Mouse (Mus musculus) stomach, embryonic 16.5 days (tissue): ENCODE measurements at regions not wholly inside any gene's neighbourhood (a gene's known extent, or its start where the extent isn't known, plus 50 kb on each side); places are given as distances from the start of the nearest gene placed in this dataset.

Experiments used
- ATAC-seq: fragments of 200-750 bp; cut with Nextera tagmentation; 2 replicates; pipeline ENCODE4 v1.8.0; 2017; ENCODE audit warnings: moderate number of reproducible peaks, moderate TSS enrichment; ENCODE audit not compliant: insufficient read depth, low FRiP score
- H3K27ac ChIP-seq: fragments of 300-500 bp; sonication (generic); 2 replicates; pipeline ENCODE4 v1.5.1; 2014; ENCODE audit warnings: low read length
- H3K27me3 ChIP-seq: fragments of 300-500 bp; sonication (generic); 2 replicates; pipeline ENCODE4 v1.6.1; 2014; ENCODE audit warnings: low read length, control low read depth, mixed read lengths; ENCODE audit not compliant: control insufficient read depth, insufficient read depth
- H3K36me3 ChIP-seq: fragments of 300-500 bp; sonication (generic); 2 replicates; pipeline ENCODE4 v1.6.1; 2014; ENCODE audit warnings: low read length; ENCODE audit not compliant: control insufficient read depth, insufficient read depth
- H3K4me1 ChIP-seq: fragments of 300-500 bp; sonication (generic); 2 replicates; pipeline ENCODE4 v1.6.1; 2014; ENCODE audit warnings: low read length, control low read depth, mixed read lengths; ENCODE audit not compliant: control insufficient read depth, insufficient read depth
- H3K4me2 ChIP-seq: fragments of 300-500 bp; sonication (generic); 2 replicates; pipeline ENCODE4 v1.6.1; 2014; ENCODE audit warnings: low read depth, low read length, mixed read lengths
- H3K4me3 ChIP-seq: fragments of 300-500 bp; sonication (generic); replicated peaks from 2 replicates; pipeline ENCODE4 v1.5.1; 2014; ENCODE audit warnings: mild to moderate bottlenecking, low read length
- H3K9ac ChIP-seq: fragments of 300-500 bp; sonication (generic); 2 replicates; pipeline ENCODE4 v1.6.1; 2014; ENCODE audit warnings: low read length
- H3K9me3 ChIP-seq: fragments of 300-500 bp; sonication (generic); replicated peaks from 2 replicates; pipeline ENCODE4 v1.6.1; 2016; ENCODE audit warnings: low read length, control low read depth; ENCODE audit not compliant: control insufficient read depth
- WGBS: fragments of 180-500 bp; shearing (Covaris S2); extraction: QIAGEN DNeasy Blood & Tissue Kit; methylation state at CpG from one replicate; pipeline ENCODE4 v1.1.7; 2014; 5-methylcytosine and 5-hydroxymethylcytosine counted together

DNA sequence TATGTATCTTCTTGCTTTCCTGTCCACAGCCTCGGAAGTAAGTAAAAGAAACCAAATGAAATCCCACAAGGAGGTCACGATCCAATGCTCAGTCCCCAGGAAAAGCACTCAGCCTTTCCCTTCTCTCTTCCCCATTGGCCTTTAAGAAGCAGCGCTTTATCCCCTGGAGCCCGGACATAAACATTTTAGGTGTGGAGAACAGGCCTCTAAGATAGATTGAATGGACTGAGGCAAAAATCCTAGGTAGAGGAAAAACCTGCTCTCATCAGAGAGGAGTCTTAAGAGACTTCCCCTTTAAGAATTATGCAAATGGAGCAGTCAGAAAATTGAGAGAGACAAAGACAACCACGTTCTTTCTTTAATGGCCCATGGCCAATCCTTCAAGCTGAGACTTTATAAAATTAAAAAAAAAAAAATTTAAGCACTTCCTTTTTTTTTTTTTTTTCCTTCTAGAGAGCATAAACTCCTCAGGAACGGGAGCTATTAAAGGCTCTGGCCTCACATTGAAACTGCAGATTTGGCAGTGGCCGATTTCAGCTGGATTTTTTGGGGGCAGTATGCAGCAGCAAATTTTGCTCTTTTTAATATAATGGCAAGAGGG lies 1020.5 kb downstream of the 9330182O14Rik start:
- Histone ChIP-seq H3K36me3 (no peaks in the 10 kb centered on the region), H3K4me3 (peak overlapping the region; percentile 16; the same call in 1 of the 2 replicates), H3K9ac (no peak overlapping the region), H3K27ac (no peak overlapping the region), H3K4me1 (0 out of 2 replicates have a peak, but pooled peaks cover 3% of the 10 kb centered on the region), H3K27me3 (no peaks in the 10 kb centered on the region), H3K4me2 (peak overlapping the region; percentile 45), H3K9me3 (no peaks in the 10 kb centered on the region)
- 27% methylated on average over 7 of the region's 7 CpGs for WGBS
- ATAC-seq, result no peak

DNA sequence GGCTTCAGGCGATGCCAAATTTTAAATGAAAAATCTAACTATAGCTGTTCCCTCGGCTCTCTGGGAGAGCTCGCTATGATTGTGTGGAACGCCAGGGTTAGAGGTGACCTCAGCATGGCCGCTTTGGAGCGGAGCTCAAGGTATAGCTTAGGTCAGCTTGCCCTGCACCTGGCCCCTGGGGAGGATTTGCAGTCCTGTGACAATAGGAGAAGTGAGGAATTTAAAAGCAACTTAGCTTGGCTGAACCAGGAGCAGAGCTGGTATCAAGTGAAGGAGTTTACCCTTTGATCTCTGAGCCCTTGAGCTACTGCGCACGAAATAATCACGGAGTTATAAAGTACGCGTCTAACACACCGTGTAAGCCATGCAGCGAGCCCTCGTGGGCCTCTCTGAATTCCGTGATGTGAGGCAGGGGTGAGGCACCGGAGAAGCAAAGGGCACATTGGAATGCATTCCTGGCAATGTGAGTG lies 1021.0 kb downstream of the 9330182O14Rik start:
- no peak overlapping the region for H3K27ac ChIP-seq
- H3K4me2 ChIP-seq, result peak overlapping the region; percentile 45
- H3K4me3 ChIP-seq, result peak overlapping the region; percentile 16; the same call in 1 of the 2 replicates
- no peaks in the 10 kb centered on the region for H3K27me3 ChIP-seq
- peak; percentile 44; the same call in 1 of the 2 replicates for ATAC-seq
- 0 out of 2 replicates have a peak, but pooled peaks cover 3% of the 10 kb centered on the region for H3K4me1 ChIP-seq
- H3K9me3 ChIP-seq, result no peaks in the 10 kb centered on the region
- no peaks in the 10 kb centered on the region for H3K36me3 ChIP-seq
- H3K9ac ChIP-seq, result no peak overlapping the region
- 5% methylated on average over 16 of the region's 16 CpGs for WGBS

DNA sequence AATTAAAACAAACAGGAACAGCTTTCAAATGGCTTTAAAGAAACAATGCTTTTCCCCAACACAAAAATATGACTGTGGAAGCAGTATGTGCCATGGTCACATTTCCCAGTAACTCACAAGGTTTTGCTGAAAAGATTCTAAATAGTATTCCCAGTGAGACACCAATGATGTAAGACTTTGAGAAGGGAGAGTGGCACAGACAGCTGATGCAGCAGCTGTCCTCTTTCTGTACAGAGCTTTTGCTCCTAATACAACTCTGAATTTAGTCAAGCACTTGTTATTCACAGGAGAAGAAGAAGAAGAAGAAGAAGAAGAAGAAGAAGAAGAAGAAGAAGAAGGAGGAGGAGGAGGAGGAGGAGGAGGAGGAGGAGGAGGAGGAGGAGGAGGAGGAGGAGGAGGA lies 1023.6 kb downstream of the 9330182O14Rik start:
- H3K27me3 ChIP-seq, result no peaks in the 10 kb centered on the region
- H3K9ac ChIP-seq, result no peak overlapping the region
- H3K9me3 ChIP-seq, result no peaks in the 10 kb centered on the region
- 0 out of 2 replicates have a peak, but pooled peaks cover 3% of the 10 kb centered on the region for H3K4me1 ChIP-seq
- H3K4me2 ChIP-seq, result no peak overlapping the region
- no peak overlapping the region for H3K27ac ChIP-seq
- H3K4me3 ChIP-seq, result no peak overlapping the region
- no peak for ATAC-seq
- H3K36me3 ChIP-seq, result no peaks in the 10 kb centered on the region

DNA sequence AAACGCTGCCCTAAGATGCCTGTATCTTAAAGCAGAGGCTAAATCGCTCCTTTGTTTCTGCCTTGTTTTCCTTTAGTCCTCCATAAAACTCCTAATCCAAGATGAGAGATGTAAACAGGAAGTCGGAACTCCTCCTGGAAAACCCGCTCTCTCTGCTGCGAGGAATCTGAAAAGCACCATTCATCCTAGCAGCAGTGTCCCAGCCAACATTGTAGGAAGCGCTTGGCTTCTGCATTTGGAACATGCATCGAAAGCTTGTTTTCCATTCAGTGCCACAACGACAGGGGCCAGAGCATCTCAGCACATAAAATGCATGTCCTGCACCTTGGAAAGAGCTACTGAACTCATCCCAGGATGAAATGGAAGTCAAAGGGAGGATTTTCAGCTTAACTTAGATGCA lies 1028.1 kb downstream of the 9330182O14Rik start:
- H3K9me3 ChIP-seq, result no peaks in the 10 kb centered on the region

DNA sequence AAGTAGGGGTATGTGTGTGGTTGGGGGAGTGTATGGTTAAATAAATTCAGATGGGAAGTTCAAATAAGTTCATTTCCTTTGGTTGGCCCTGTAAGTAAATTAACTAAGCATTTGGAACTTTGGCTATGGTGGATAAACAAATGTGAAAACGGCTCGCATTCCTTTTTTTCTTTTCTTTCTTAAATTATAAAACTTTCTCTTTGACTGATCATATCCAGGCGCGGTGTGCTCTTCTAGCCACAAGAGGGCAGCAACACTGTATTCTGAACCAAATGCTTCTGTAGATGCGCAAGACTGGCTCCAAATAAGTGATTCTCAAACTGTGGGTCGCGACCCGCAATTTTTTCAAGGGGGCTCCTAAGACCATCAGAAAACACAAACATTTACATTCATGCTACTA lies 1028.6 kb downstream of the 9330182O14Rik start:
- no peaks in the 10 kb centered on the region for H3K27me3 ChIP-seq
- no peak overlapping the region for H3K27ac ChIP-seq
- H3K4me2 ChIP-seq, result peak overlapping the region; percentile 36; the same call in 1 of the 2 replicates
- no peak overlapping the region for H3K9ac ChIP-seq
- H3K9me3 ChIP-seq, result no peaks in the 10 kb centered on the region
- peaks cover 5% of the 10 kb centered on the region; the same call in 1 of the 2 replicates for H3K4me1 ChIP-seq
- no peaks in the 10 kb centered on the region for H3K36me3 ChIP-seq
- no peak for ATAC-seq
- WGBS, result 4% methylated on average over 8 of the region's 8 CpGs
- no peak overlapping the region for H3K4me3 ChIP-seq

More for the DNA sequence above, 1028.1 kb downstream of the 9330182O14Rik start:
- no peak for ATAC-seq
- H3K9ac ChIP-seq, result peak overlapping the region; percentile 38; the same call in 1 of the 2 replicates
- peak overlapping the region; percentile 36 for H3K4me2 ChIP-seq
- no peaks in the 10 kb centered on the region for H3K27me3 ChIP-seq
- H3K36me3 ChIP-seq, result no peaks in the 10 kb centered on the region
- H3K4me3 ChIP-seq, result 0 out of 2 replicates have a peak overlapping the region, but pooled peaks have one; percentile 11
- peaks cover 5% of the 10 kb centered on the region; the same call in 1 of the 2 replicates for H3K4me1 ChIP-seq
- no peak overlapping the region for H3K27ac ChIP-seq
- WGBS, result 29% methylated on average over 8 of the region's 8 CpGs

DNA sequence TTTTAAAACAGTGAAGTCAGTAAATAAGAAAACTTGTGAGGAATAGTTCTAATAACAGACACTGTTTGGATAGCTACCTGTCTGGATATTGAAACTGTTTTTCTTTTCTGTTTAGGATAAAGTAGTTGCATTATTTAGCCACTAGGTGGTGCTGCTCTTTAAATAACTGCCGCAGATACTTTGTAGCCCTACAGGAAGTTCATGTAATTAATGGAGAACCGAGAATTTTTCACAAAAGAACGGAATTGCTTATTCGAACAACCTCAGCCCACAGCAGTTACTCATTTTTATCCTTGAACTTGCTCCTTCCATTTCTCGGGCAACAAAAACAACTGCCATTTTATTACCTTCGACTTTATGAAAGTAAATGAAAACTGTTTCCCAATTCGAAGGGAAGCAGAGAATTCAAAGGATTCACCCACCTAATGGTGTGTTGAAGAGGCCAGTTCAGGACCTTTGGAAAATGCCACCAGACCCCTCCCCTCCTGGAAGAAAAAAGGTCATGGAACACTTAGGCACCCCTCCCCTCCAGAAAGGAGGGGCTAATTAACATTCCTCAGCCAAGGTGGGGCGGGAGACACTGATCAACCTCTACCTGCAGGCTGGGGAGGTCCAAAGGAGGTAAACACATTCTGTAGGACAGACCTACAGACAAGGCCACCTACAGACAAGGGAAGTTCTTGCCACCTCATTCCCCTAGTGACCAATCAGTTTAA lies 1029.6 kb downstream of the 9330182O14Rik start:
- H3K27me3 ChIP-seq, result no peaks in the 10 kb centered on the region
- H3K4me2 ChIP-seq, result peak overlapping the region; percentile 54
- no peaks in the 10 kb centered on the region for H3K9me3 ChIP-seq
- 14% methylated on average over 8 of the region's 8 CpGs for WGBS
- peak overlapping the region; percentile 42 for H3K4me3 ChIP-seq
- H3K27ac ChIP-seq, result no peak overlapping the region
- peak; percentile 53; the same call in 1 of the 2 replicates for ATAC-seq
- peaks cover 5% of the 10 kb centered on the region; the same call in 1 of the 2 replicates for H3K4me1 ChIP-seq
- no peaks in the 10 kb centered on the region for H3K36me3 ChIP-seq
- H3K9ac ChIP-seq, result peak overlapping the region; percentile 50

DNA sequence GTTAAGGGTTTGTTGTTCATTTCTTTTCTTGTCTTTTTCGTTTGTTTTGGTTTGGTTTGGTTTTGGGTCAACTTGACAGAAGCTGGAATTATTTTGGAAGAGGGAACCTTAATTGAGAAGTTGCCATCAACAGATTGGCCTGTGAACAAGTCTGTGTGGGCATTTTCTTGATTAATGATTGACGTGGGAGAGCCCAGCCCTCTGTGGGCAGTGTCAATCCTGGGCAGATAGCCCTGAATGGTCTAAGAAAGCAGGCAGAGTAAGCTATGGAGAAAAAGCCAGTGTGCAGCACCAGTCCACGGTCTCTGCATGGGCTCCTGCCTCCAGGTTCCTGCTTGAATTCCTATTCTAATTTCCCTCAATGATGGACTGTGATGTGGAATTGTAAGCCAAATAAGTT lies 1031.4 kb downstream of the 9330182O14Rik start:
- H3K9ac ChIP-seq, result no peak overlapping the region
- H3K4me1 ChIP-seq, result peaks cover 5% of the 10 kb centered on the region; the same call in 1 of the 2 replicates
- ATAC-seq, result no peak
- no peak overlapping the region for H3K4me2 ChIP-seq
- no peak overlapping the region for H3K27ac ChIP-seq
- H3K36me3 ChIP-seq, result no peaks in the 10 kb centered on the region
- H3K27me3 ChIP-seq, result no peaks in the 10 kb centered on the region
- 68% methylated on average over 3 of the region's 3 CpGs for WGBS
- no peak overlapping the region for H3K4me3 ChIP-seq
- H3K9me3 ChIP-seq, result no peaks in the 10 kb centered on the region

DNA sequence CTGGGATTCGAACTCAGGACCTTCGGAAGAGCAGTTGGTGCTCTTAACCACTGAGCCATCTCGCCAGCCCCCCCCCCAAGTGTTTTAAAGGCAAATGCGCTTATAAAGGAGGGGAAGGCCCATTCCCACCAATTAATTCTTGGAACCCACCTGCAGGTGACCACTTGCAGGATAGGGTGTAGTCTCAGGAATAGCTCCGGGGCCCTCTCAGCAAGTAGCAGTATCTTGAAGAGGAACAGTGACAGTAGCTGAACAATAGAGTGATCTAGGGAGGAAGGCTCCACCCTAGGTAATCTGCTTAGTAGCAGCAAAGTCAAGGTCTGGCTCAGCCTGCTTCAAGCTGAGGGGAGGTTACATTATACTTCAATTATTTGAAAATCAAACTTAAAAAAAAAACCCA lies 1056.6 kb downstream of the 9330182O14Rik start:
- Histone ChIP-seq H3K36me3 (no peaks in the 10 kb centered on the region), H3K9ac (no peak overlapping the region), H3K4me2 (no peak overlapping the region), H3K4me3 (no peak overlapping the region), H3K27me3 (no peaks in the 10 kb centered on the region), H3K4me1 (no peaks in the 10 kb centered on the region), H3K9me3 (no peaks in the 10 kb centered on the region), H3K27ac (no peak overlapping the region)
- no peak for ATAC-seq
- WGBS, result 79% methylated on average over 5 of the region's 5 CpGs

DNA sequence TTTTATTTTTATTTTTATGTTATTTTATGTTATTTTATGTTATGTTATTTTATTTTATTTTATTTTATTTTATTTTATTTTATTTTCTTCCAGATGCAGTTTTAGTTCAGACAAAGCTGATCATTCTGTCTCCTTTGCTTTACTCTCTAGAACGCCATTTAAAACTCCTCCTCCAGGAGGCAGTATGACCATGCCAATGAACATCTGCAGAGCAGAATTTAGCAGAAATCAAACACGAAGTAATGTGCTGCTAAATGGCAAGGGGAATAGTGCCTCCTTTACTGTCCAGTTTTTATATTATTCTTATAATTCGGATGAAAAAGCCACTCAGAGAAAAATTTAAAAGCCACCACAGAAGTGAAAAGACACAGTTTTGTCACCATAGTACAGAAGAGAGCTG lies 1059.1 kb downstream of the 9330182O14Rik start:
- H3K36me3 ChIP-seq, result no peaks in the 10 kb centered on the region
- H3K9ac ChIP-seq, result no peak overlapping the region
- no peaks in the 10 kb centered on the region for H3K9me3 ChIP-seq
- no peaks in the 10 kb centered on the region for H3K4me1 ChIP-seq
- 24% methylated on average over 3 of the region's 3 CpGs for WGBS
- no peak overlapping the region for H3K4me3 ChIP-seq
- no peak for ATAC-seq
- no peaks in the 10 kb centered on the region for H3K27me3 ChIP-seq
- no peak overlapping the region for H3K4me2 ChIP-seq
- H3K27ac ChIP-seq, result no peak overlapping the region
